Mouse (Mus musculus): ENCODE results near the gene Fndc1.

GRCm38 (mm10) chr17:7876541-7876940 lies 49.4 kb upstream of the Fndc1 start:
- TF ChIP-seq POLR2A (IDR thresholded peaks at IDR 0.05; ENCODE audit: low read depth, low read length) (no peak), CTCF (IDR thresholded peaks at IDR 0.05; ENCODE audit: borderline replicate concordance, insufficient read depth, low read length) (no peak)

All from embryonic fibroblast, embryonic 13.5 days (primary cell).